Mouse (Mus musculus): ENCODE measurements around the gene Filip1.

Gene Filip1

DNA sequence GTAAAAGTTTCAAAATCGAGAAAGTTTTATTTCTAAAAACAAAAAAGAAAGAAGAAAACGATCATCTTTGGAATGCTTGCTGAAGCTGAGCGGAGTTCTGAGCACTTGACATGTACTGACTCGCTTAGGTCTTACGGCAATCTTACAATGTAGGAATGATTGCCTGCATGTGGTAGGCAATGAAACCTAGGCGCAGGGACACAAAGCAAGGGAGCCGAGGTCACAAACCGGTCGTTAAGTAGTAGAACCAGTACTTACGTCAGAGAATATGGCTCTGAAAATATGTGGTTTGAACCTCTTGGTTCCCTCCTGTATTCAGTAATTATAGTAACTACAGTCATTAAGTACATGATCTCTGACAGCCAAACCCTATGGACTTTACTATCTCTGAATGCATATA is 29.4 kb downstream of the Filip1 start:
- DNase-seq (ENCODE audit: low spot score in 2 of 2): no peak

DNA sequence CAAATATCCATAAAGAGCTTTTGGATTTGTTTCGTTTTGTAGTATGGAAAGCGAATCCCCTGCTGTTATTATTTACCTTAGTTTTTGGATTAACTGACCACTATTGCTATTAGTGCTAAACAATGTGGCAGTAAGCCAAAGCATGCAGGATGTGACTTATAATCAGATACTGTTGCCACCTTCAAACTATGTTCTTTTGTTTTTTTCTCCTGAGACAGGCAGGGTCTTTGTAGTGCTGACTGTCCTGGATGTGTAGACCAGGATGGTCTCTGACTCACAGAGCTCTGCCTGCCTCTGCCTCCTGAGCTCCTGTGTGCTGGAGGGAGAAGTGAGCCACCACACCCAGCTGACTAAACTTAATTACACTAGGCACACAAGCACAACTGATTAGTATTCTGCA is 33.4 kb downstream of the Filip1 start:
- no peak for DNase-seq (ENCODE audit: low spot score in 2 of 2)

DNA sequence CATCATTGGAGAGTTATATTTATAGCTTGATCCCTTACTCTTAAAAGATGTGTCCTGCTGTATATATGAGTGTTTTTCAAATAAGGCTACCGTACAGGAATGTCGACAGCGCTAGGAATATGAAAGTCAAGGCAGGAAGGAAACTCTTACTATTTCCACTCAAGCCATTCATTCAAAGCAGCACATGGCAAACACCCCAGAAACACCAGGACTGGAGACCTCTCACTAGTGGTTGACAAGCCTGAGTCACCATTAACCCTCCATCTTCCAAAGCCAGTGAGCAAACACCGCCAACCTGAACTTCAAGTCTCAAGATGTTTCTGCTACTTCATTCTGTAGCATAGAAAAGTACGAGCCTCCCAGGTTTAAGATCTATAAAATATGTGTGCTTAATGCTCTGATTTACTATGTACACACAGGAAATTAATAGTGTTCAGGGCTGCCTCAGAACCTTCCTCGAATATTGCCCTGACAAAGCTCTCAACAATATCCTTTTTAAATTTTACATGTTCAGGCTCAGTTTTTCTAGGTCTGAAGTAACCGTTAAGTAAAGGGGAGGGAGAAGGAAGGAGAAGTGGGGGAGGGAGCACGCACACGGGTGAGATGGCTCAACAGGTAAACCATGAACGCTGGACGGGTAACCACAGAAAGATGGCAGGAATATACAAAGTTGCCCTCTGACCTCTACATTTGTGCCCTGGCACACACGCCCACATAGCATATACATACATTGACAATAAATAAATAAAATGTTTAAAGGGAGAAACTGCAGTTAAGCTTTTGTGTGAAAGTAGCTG is 34.2 kb downstream of the Filip1 start:
- no peak for DNase-seq (ENCODE audit: low spot score in 2 of 2)

GRCm38 (mm10) chr9:79977549-79977971 is 35.1 kb downstream of the Filip1 start:
- DNase-seq (ENCODE audit: low spot score in 2 of 2): no peak

GRCm38 (mm10) chr9:79976789-79977188 is 35.9 kb downstream of the Filip1 start:
- DNase-seq (ENCODE audit: low spot score in 2 of 2): no peak

GRCm38 (mm10) chr9:79975121-79975520 is 37.5 kb downstream of the Filip1 start:
- DNase-seq (ENCODE audit: low spot score in 2 of 2): no peak

- no peak for DNase-seq (ENCODE audit: low spot score in 2 of 2)
Measured at GRCm38 (mm10) chr9:79973582-79973981, 39.1 kb downstream of the Filip1 start.

DNA sequence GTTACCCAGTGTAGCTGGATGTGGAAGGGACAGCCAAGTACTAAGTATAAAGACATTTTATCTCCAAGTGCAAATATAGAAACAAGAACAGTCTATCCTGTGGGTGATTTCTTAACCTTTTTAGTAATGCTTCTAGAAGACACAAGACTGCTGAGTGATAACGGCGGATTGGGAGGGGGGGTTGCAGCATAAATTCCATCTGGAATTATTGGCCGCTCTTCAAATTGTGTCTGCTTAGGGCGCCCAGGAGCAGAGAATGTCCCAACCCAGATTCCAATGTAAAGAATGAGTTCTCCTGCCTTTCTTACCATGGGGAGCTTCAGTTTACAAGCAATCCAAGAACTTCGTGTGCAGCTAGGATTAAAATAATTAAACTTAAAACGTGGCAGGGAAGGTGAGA is 39.9 kb downstream of the Filip1 start:
- DNase-seq (ENCODE audit: low spot score in 2 of 2): no peak

GRCm38 (mm10) chr9:79971619-79972018 is 41.0 kb downstream of the Filip1 start:
- DNase-seq (ENCODE audit: low spot score in 2 of 2): no peak

DNA sequence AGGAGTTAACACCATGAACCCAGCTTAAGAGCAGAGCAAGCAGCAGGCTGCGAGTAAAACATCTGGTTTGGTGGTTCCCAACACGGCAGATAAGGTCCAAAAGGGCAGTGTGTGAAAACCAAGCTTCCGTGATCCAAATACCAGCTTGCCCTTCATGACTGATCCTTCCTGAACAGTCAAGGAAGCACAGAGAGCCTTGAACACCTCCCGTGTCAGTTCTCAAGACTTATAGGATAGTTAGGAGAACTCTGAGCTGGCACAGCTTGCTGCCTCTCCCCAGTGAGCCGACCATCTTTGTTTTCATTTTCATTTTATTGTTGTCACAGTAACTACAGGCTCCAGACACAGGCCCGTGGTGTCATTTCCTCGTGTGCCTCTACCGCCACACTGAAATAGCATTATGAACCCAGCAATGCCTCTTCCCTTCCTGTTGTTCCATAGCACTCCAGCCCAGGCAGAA is 42.0 kb downstream of the Filip1 start:
- no peak for DNase-seq (ENCODE audit: low spot score in 2 of 2)

DNA sequence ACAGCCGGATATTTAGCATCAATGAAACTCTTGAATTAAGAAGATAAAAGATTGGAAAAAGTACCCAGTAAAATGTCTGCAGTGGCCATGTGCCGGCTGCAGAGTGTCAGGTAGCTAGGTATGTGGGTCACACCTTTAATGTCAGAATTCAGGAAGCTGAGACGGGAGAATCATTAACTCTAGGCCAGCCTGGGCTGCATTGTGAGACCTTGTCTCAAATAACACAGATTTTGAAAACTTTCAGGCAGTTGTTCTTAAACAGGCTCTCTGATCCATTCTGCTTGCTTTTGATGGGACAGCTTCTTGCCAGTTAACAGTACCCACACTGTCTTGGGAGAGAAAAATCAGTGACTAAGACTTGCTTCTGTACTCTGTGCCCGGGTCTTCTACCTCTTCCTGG is 43.1 kb downstream of the Filip1 start:
- no peak for DNase-seq (ENCODE audit: low spot score in 2 of 2)

GRCm38 (mm10) chr9:79966711-79967487 is 45.8 kb downstream of the Filip1 start:
- DNase-seq (ENCODE audit: low spot score in 2 of 2): no peak

GRCm38 (mm10) chr9:79965600-79966392 is 46.9 kb downstream of the Filip1 start:
- DNase-seq (ENCODE audit: low spot score in 2 of 2): no peak

GRCm38 (mm10) chr9:79965003-79965402 is 47.6 kb downstream of the Filip1 start:
- DNase-seq (ENCODE audit: low spot score in 2 of 2): no peak

DNA sequence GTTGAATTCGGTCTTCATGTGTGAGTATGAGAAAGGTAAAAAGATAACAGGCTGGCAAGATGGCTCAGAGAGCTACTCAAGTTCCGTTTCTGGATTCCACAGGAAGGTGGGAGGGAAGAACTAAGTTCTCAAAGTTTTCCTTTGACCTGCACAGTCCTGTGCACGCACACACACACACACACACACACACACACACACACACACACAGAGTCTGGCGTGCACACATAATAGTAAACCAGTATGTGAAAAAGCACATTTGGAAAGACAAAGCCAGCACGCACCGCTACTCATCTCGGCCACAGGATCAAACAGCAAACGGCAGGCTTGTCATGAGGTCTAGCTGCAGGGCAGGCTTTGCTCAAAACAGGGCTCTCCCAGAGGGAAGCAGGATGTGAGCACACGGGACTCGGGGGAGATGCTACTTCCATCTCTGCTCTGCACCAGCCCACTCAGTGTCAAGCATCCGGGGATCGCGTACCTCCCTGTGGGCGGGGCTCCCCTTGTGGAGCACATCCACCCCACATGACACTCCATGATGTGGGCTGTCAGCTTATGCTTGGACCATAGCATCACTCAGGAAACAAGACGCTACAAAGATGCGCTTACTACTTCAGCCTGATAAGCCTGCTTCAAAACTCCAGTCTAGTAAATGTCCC is 50.9 kb downstream of the Filip1 start:
- no peak for DNase-seq (ENCODE audit: low spot score in 2 of 2)

GRCm38 (mm10) chr9:79960453-79960852 is 52.2 kb downstream of the Filip1 start:
- no peak for DNase-seq (ENCODE audit: low spot score in 2 of 2)

- DNase-seq (ENCODE audit: low spot score in 2 of 2): no peak
Measured at GRCm38 (mm10) chr9:79958395-79958794, 54.3 kb downstream of the Filip1 start.

DNA sequence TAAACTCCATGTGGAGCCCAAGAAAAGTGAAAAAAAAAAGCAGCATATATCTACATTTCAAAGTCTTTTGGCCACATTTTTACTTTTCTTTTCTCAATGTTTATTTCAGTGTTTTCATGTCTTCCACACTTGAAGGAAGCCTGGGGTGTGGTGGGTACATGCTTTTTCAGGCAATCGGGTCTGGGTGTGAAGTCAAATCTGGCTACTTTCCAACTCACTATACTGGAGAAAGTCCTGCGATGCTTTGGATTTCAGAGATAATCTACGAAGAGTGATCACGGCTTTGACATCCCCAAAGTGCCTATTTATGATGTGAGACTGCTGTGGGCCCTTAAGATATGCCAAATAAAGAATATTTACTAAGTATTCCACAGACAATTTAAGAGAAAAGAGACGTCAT is 57.7 kb downstream of the Filip1 start:
- no peak for DNase-seq (ENCODE audit: low spot score in 2 of 2)

- DNase-seq (ENCODE audit: low spot score in 2 of 2): no peak
Measured at GRCm38 (mm10) chr9:79951984-79952383, 60.7 kb downstream of the Filip1 start.

GRCm38 (mm10) chr9:79951339-79951738 is 61.3 kb downstream of the Filip1 start:
- DNase-seq (ENCODE audit: low spot score in 2 of 2): no peak

DNA sequence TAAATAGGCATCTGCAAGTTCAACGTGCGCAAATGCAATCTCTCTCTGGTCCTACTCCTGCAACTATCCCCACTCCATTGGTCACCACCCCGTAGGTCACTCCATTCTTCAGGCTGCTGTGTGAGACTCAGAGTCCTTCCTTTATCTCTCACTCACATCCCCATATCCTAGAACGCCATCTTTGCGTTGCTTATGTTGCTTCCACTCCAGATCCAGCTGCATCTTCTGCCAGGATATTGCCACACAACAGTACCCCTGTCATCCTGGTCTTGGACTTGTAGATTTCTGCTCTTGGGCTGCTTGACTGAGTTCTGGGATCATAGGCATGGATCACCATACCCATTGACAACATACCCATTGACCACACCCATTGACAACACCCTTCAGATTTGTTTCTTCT is 62.0 kb downstream of the Filip1 start:
- DNase-seq (ENCODE audit: low spot score in 2 of 2): no peak

GRCm38 (mm10) chr9:79950038-79950437 is 62.6 kb downstream of the Filip1 start:
- no peak for DNase-seq (ENCODE audit: low spot score in 2 of 2)

All from spleen, postnatal 14 days (tissue).